29 mouse cellular contexts compared by ENCODE assay signal in the genomic region with DNA sequence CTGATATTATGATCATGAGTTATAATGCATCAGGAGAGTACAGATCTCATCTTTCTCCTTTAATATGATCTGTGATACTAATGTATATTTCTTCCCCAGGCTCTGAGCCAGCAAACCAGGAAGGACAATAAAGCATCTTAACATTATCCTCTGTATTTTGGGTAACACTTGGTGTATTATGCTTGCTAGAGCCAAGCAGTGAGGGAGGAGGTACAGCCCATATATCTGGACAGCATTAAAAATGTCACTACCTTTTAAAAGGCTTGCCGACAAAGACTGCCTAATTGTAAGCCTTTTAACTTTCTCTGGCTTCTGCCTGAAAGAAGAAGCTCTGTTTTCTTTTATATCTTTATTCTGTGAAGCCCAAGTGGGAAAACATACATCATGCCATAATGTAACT.
A peak's percentile ranks its signal among the peaks of the same experiment; 100 is the strongest.
DNase-seq lines count a peak whose midpoint lies in the region; ATAC-seq and TF ChIP-seq lines count a peak whose summit lies in the region.
"Had no signal": no experiment of that assay in that cellular context is flagged by ENCODE, and none has a peak within 500 bp of the region (broad histone marks: within the 10 kb centered on the region; RNA-seq: fewer than 3 reads in every experiment).

No protein-coding gene starts in this region.

- H3K9me3 ChIP-seq in CH12.LX (replicated peaks; ENCODE audit: low read length), result no peaks in the 10 kb centered on the region
- no peaks in the 10 kb centered on the region for H3K9me3 ChIP-seq in intestine, embryonic 16.5 days (ENCODE audit: control insufficient read depth, low read length)
- H3K9me3 ChIP-seq in neural tube, embryonic 14.5 days (ENCODE audit: control insufficient read depth, low read length), result no peaks in the 10 kb centered on the region
- no peaks in the 10 kb centered on the region for H3K9me3 ChIP-seq in forebrain, embryonic 11.5 days (ENCODE audit: control insufficient read depth, low read length)
- H3K9me3 ChIP-seq: embryonic facial prominence, embryonic 12.5 days; forebrain, embryonic 15.5 days; heart, embryonic 13.5 days; hindbrain, embryonic 10.5 days; hindbrain, embryonic 15.5 days; limb, embryonic 15.5 days had no signal

- in situ Hi-C loops in CH12.LX (cut with MboI; ENCODE audit: low pct_ligation_motif_present, low pct_unique_long_range_greater_than_20kb, low sequenced_read_pairs), result no loop called here

- no peaks in the 10 kb centered on the region for H3K79me2 ChIP-seq in CH12.LX (replicated peaks; ENCODE audit: control insufficient read depth, extremely low read depth, insufficient read depth, poor library complexity, severe bottlenecking)

- TF ChIP-seq RAD21 in CH12.LX (IDR thresholded peaks at IDR 0.05; ENCODE audit: low read depth, low read length), result no peak

- H3K4me3 ChIP-seq in CH12.LX (replicated peaks in 1 of 3; ENCODE audit: low read depth in 2 of 3, low read length in 2 of 3, poor library complexity in 1 of 3), result no peak overlapping the region
- no peak overlapping the region for H3K4me3 ChIP-seq in intestine, embryonic 16.5 days (ENCODE audit: low read length)
- no peak overlapping the region for H3K4me3 ChIP-seq in neural tube, embryonic 14.5 days (ENCODE audit: low read depth, low read length)
- no peak overlapping the region for H3K4me3 ChIP-seq in forebrain, embryonic 11.5 days (ENCODE audit: low read depth, low read length)
- H3K4me3 ChIP-seq: embryonic facial prominence, embryonic 12.5 days; forebrain, embryonic 15.5 days; heart, embryonic 13.5 days; hindbrain, embryonic 10.5 days; hindbrain, embryonic 15.5 days; limb, embryonic 15.5 days had no signal

- intact Hi-C loops in gastrocnemius, postnatal 14 days (cut with DNase I; ENCODE audit: low total_unique reads), result no loop called here

- TF ChIP-seq EP300 in CH12.LX (IDR thresholded peaks at IDR 0.05; ENCODE audit: low read length), result no peak

- TF ChIP-seq CTCF in CH12.LX (conservative IDR thresholded peaks at IDR 0.05 in 1 of 2, IDR thresholded peaks at IDR 0.05 in 1 of 2; ENCODE audit: low read depth in 2 of 2, low read length in 2 of 2), result no peak

- no peak for DNase-seq in frontal cortex, postnatal 14 days (ENCODE audit: low spot score in 2 of 2)
- DNase-seq in CH12.LX (ENCODE audit: extremely low read depth), result no peak
- no peak for DNase-seq in gastrocnemius, postnatal 14 days
- no peak for DNase-seq in forebrain, embryonic 11.5 days (ENCODE audit: low spot score)
- DNase-seq: adrenal gland, postnatal 25 days; cerebellum, postnatal 25 days; heart, postnatal 10 days; kidney, adult 9 months; kidney, postnatal 4 days; lung, adult 2 months; lung, postnatal 10 days; midbrain, embryonic 14.5 days; right cerebral cortex, adult 18-20 months; spleen, adult 18-20 months; thymus, adult 18-20 months; thymus, postnatal 25 days had no signal

- 32% methylated on average over 1 of the region's 1 CpGs for WGBS in intestine, embryonic 16.5 days
- 8% methylated on average over 1 of the region's 1 CpGs for WGBS in neural tube, embryonic 14.5 days
- WGBS in forebrain, embryonic 11.5 days, result 81% methylated on average over 1 of the region's 1 CpGs

- H3K4me2 ChIP-seq in CH12.LX (ENCODE audit: insufficient read depth, low read depth, poor library complexity, severe bottlenecking), result peak overlapping the region; percentile 44
- H3K4me2 ChIP-seq in intestine, embryonic 16.5 days (ENCODE audit: low read depth, low read length), result no peak overlapping the region
- no peak overlapping the region for H3K4me2 ChIP-seq in neural tube, embryonic 14.5 days (ENCODE audit: low read depth, low read length)
- no peak overlapping the region for H3K4me2 ChIP-seq in forebrain, embryonic 11.5 days (ENCODE audit: low read depth, low read length, severe bottlenecking)
- H3K4me2 ChIP-seq: embryonic facial prominence, embryonic 12.5 days; forebrain, embryonic 15.5 days; heart, embryonic 13.5 days; hindbrain, embryonic 15.5 days; limb, embryonic 15.5 days had no signal

- no peaks in the 10 kb centered on the region for H3K4me1 ChIP-seq in CH12.LX (ENCODE audit: control insufficient read depth in 1 of 2, insufficient read depth in 2 of 2)
- H3K4me1 ChIP-seq in intestine, embryonic 16.5 days (ENCODE audit: control insufficient read depth, insufficient read depth, low read length), result no peaks in the 10 kb centered on the region
- no peaks in the 10 kb centered on the region for H3K4me1 ChIP-seq in neural tube, embryonic 14.5 days (ENCODE audit: control insufficient read depth, insufficient read depth, low read length)
- no peaks in the 10 kb centered on the region for H3K4me1 ChIP-seq in forebrain, embryonic 11.5 days (replicated peaks; ENCODE audit: control insufficient read depth, insufficient read depth, low read length)
- H3K4me1 ChIP-seq: embryonic facial prominence, embryonic 12.5 days; forebrain, embryonic 15.5 days; heart, embryonic 13.5 days; hindbrain, embryonic 10.5 days; hindbrain, embryonic 15.5 days; limb, embryonic 15.5 days had no signal

- 0 out of 2 replicates have a peak, but pooled peaks have one; percentile 20 for ATAC-seq in frontal cortex, adult (ENCODE audit: low TSS enrichment)
- 0 out of 2 replicates have a peak, but pooled peaks have one; percentile 18 for ATAC-seq in intestine, embryonic 16.5 days
- ATAC-seq in neural tube, embryonic 14.5 days (ENCODE audit: low read depth), result peak; percentile 65; the same call in 1 of the 2 replicates
- ATAC-seq in forebrain, embryonic 11.5 days (replicated peaks; ENCODE audit: low FRiP score), result no peak
- ATAC-seq: CD4-positive, CD25-positive, alpha-beta regulatory T cell, adult 4 months; forebrain, embryonic 15.5 days; inflammation-experienced regulatory T-cells, adult 6 months had no signal

- dilution Hi-C loops in CH12.LX (cut with MboI; ENCODE audit: extremely low pct_ligation_motif_present, extremely low pct_unique_long_range_greater_than_20kb, low sequenced_read_pairs), result no loop called here

- TF ChIP-seq POLR2A in CH12.LX (IDR thresholded peaks at IDR 0.05; ENCODE audit: low read depth, low read length), result no peak

- no peaks in the 10 kb centered on the region for H3K27me3 ChIP-seq in CH12.LX (replicated peaks)
- no peaks in the 10 kb centered on the region for H3K27me3 ChIP-seq in intestine, embryonic 16.5 days (replicated peaks; ENCODE audit: control insufficient read depth, insufficient read depth, low read length)
- no peaks in the 10 kb centered on the region for H3K27me3 ChIP-seq in neural tube, embryonic 14.5 days (ENCODE audit: control insufficient read depth, insufficient read depth, low read length)
- no peaks in the 10 kb centered on the region for H3K27me3 ChIP-seq in forebrain, embryonic 11.5 days (ENCODE audit: control insufficient read depth, insufficient read depth, low read length)
- H3K27me3 ChIP-seq: embryonic facial prominence, embryonic 12.5 days; forebrain, embryonic 15.5 days; heart, embryonic 13.5 days; hindbrain, embryonic 15.5 days; limb, embryonic 15.5 days had no signal

- no peaks in the 10 kb centered on the region for H3K36me3 ChIP-seq in CH12.LX (replicated peaks in 1 of 2; ENCODE audit: control insufficient read depth in 1 of 2, insufficient read depth in 1 of 2, low read length in 1 of 2)
- no peaks in the 10 kb centered on the region for H3K36me3 ChIP-seq in intestine, embryonic 16.5 days (ENCODE audit: control insufficient read depth, insufficient read depth, low read length)
- H3K36me3 ChIP-seq in neural tube, embryonic 14.5 days (ENCODE audit: control insufficient read depth, insufficient read depth, low read length), result no peaks in the 10 kb centered on the region
- H3K36me3 ChIP-seq in forebrain, embryonic 11.5 days (ENCODE audit: control insufficient read depth, insufficient read depth, low read length), result no peaks in the 10 kb centered on the region
- H3K36me3 ChIP-seq: embryonic facial prominence, embryonic 12.5 days; forebrain, embryonic 15.5 days; heart, embryonic 13.5 days; hindbrain, embryonic 10.5 days; hindbrain, embryonic 15.5 days; limb, embryonic 15.5 days had no signal

- H3K27ac ChIP-seq in CH12.LX (ENCODE audit: insufficient read depth, low read depth), result no peak overlapping the region
- H3K27ac ChIP-seq in intestine, embryonic 16.5 days (ENCODE audit: low read length), result no peak overlapping the region
- H3K27ac ChIP-seq in neural tube, embryonic 14.5 days (ENCODE audit: low read depth, low read length), result no peak overlapping the region
- no peak overlapping the region for H3K27ac ChIP-seq in forebrain, embryonic 11.5 days (ENCODE audit: low read depth, low read length)
- H3K27ac ChIP-seq: embryonic facial prominence, embryonic 12.5 days; forebrain, embryonic 15.5 days; heart, embryonic 13.5 days; hindbrain, embryonic 10.5 days; hindbrain, embryonic 15.5 days; limb, embryonic 15.5 days; liver, embryonic 14.5 days; macrophage had no signal

- peak overlapping the region; percentile 33; the same call in 1 of the 2 replicates for H3K9ac ChIP-seq in CH12.LX (ENCODE audit: insufficient read depth, low read depth)
- H3K9ac ChIP-seq in intestine, embryonic 16.5 days (ENCODE audit: low read depth, low read length), result no peak overlapping the region
- H3K9ac ChIP-seq in neural tube, embryonic 14.5 days (replicated peaks; ENCODE audit: low read depth, low read length), result no peak overlapping the region
- no peak overlapping the region for H3K9ac ChIP-seq in forebrain, embryonic 11.5 days (ENCODE audit: low read length)
- H3K9ac ChIP-seq: embryonic facial prominence, embryonic 12.5 days; forebrain, embryonic 15.5 days; heart, embryonic 13.5 days; hindbrain, embryonic 15.5 days; limb, embryonic 15.5 days; liver, embryonic 14.5 days had no signal

TF ChIP-seq in CH12.LX, 34 proteins besides CTCF, POLR2A, EP300 and RAD21:
- TF ChIP-seq ZNF384 (IDR thresholded peaks at IDR 0.05; ENCODE audit: low read depth, low read length) (no peak), ELF1 (IDR thresholded peaks at IDR 0.05; ENCODE audit: low read depth, low read length) (no peak), MEF2A (IDR thresholded peaks at IDR 0.05; ENCODE audit: borderline replicate concordance, low read depth, low read length) (no peak), SMC3 (IDR thresholded peaks at IDR 0.05; ENCODE audit: low read depth, low read length) (no peak)
